Mouse (Mus musculus) midbrain, embryonic 12.5 days (tissue): ENCODE measurements around the gene Dtd1. TPM values are rescaled to one million over a fixed set of nuclear protein-coding genes. Genes with fewer than 3 reads are reported as not detected.

Source experiments
- ATAC-seq: fragments of 200-750 bp; cut with Nextera tagmentation; 2 replicates; pipeline ENCODE4 v1.8.0; 2017; ENCODE audit warnings: low read depth, moderate TSS enrichment, moderate library complexity; ENCODE audit not compliant: low FRiP score
- H3K27ac ChIP-seq: fragments of 300-500 bp; sonication (generic); replicated peaks from 2 replicates; pipeline ENCODE4 v1.5.1; 2016; ENCODE audit warnings: mild to moderate bottlenecking
- H3K27me3 ChIP-seq: fragments of 300-500 bp; sonication (generic); 2 replicates; pipeline ENCODE4 v1.6.1; 2016; ENCODE audit warnings: mild to moderate bottlenecking
- H3K36me3 ChIP-seq: fragments of 300-500 bp; sonication (generic); 2 replicates; pipeline ENCODE4 v1.6.1; 2016
- H3K4me1 ChIP-seq: fragments of 300-500 bp; sonication (generic); 2 replicates; pipeline ENCODE4 v1.6.1; 2016
- H3K4me2 ChIP-seq: fragments of 300-500 bp; sonication (generic); replicated peaks from 2 replicates; pipeline ENCODE4 v1.6.1; 2016; ENCODE audit warnings: mild to moderate bottlenecking, moderate library complexity
- H3K4me3 ChIP-seq: fragments of 300-500 bp; sonication (generic); 2 replicates; pipeline ENCODE4 v1.5.1; 2016; ENCODE audit warnings: mild to moderate bottlenecking
- H3K9ac ChIP-seq: fragments of 300-500 bp; sonication (generic); replicated peaks from 2 replicates; pipeline ENCODE4 v1.6.1; 2016; ENCODE audit warnings: mild to moderate bottlenecking, moderate library complexity
- H3K9me3 ChIP-seq: fragments of 300-500 bp; sonication (generic); 2 replicates; pipeline ENCODE4 v1.6.1; 2016; ENCODE audit warnings: mild to moderate bottlenecking
- WGBS: fragments of 180-500 bp; shearing (Covaris S2); methylation state at CpG from one replicate; pipeline ENCODE4 v1.1.7; 2016; 5-methylcytosine and 5-hydroxymethylcytosine counted together
- polyA plus RNA-seq: library from polyadenylated mRNA; unstranded; fragments of >200 nt; fragmentation: Nextera tagmentation; extraction: Ambion mirVana; gene quantifications from 2 replicates; pipeline ENCODE4 v1.2.1, GENCODE M21; 2016

Gene Dtd1
- polyA plus RNA-seq, 1 experiment from 2014 or later, result 39.9 TPM

DNA sequence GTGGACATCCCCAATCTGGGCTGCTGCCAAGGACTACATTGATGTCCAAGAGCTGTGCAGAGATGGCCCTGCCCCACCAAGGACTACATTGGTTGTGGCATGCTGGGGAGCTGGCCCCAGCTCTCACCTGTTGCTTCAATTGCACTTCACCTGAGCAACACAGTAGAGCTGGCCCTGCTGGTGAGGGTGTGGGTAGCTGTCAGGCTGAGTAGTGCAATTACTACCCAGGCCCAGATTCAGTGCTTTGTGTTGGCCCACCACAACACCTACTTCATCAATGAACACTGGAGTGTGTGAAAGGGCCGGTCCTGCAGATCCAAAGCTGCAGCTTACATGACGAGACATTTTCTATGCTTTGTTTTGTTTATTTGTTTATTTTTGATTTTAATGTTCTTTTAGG lies 93.1 kb downstream of the Dtd1 start:
- 88% methylated on average over 2 of the region's 2 CpGs for WGBS
- ATAC-seq, result no peak

DNA sequence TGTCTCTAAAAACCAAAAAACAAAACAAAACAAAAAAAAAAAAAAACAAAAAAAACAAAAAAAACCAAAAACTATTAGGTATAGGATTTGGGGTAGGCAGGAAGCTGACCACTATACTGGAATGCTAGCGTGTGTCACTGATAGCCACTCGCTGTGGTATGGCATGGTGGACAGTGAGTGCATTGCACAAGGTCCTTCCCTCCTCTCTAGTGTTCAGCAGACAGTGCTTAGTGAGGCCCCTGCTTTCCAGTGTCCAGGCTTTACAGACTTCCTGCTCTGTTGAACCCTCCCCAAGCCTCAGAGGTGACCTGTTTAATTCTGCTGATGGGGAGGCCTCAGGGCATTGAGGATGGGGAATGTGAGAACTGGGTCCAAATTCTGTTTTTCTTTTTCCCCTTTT lies 95.2 kb downstream of the Dtd1 start:
- H3K9me3 ChIP-seq, result no peaks in the 10 kb centered on the region
- 97% methylated on average over 2 of the region's 2 CpGs for WGBS
- H3K9ac ChIP-seq, result no peak overlapping the region
- H3K4me1 ChIP-seq, result no peaks in the 10 kb centered on the region
- ATAC-seq, result no peak
- H3K27ac ChIP-seq, result no peak overlapping the region
- H3K27me3 ChIP-seq, result no peaks in the 10 kb centered on the region
- H3K4me3 ChIP-seq, result no peak overlapping the region
- H3K4me2 ChIP-seq, result no peak overlapping the region
- H3K36me3 ChIP-seq, result no peaks in the 10 kb centered on the region

More for the DNA sequence above, 93.1 kb downstream of the Dtd1 start:
- Histone ChIP-seq H3K9me3 (no peaks in the 10 kb centered on the region), H3K4me3 (no peak overlapping the region), H3K9ac (no peak overlapping the region), H3K36me3 (no peaks in the 10 kb centered on the region), H3K4me1 (no peaks in the 10 kb centered on the region), H3K27me3 (no peaks in the 10 kb centered on the region), H3K4me2 (no peak overlapping the region), H3K27ac (no peak overlapping the region)

DNA sequence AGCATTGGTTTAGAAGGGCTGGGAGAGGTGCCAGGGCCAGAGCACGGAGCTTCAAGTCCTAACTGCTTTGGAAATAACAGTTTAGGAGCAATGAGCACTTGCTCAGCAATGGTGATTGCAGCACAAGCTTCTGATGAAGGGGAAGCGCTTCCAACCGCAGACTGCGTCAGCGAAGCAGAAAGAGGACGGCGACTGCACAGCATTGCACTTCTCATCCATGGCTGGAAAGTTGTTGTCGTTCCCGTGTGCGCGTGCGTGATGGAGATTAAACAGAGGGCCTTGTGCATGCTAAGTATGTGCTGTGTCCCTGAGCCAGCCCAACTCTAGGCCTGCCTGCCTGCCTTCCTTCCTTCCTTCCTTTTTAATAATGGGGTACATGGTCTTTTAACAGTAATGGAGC lies 98.3 kb downstream of the Dtd1 start:
- no peaks in the 10 kb centered on the region for H3K4me1 ChIP-seq
- WGBS, result 94% methylated on average over 12 of the region's 12 CpGs

DNA sequence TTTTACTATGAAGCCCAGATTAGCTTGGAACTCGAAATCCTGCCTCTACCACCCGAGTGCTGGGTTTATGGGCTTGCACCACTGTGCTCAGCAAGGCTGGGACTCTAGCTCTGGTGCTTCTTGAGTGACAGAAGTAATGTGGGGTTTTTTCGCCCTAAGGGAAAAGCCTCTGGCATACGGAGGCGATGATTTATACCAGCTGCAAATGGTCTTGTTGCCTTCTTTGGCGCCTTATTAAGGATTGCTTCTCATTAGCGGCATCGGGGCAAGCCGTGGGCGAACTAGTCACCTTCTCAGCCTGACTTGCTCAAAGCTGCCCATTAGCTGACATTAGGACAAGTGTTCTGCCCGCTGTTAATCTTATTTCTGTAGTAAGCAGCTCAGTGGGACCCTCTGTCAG lies 100.9 kb downstream of the Dtd1 start:
- H3K4me1 ChIP-seq, result no peaks in the 10 kb centered on the region
- H3K36me3 ChIP-seq, result no peaks in the 10 kb centered on the region
- no peaks in the 10 kb centered on the region for H3K9me3 ChIP-seq
- H3K27ac ChIP-seq, result no peak overlapping the region
- no peaks in the 10 kb centered on the region for H3K27me3 ChIP-seq
- no peak overlapping the region for H3K9ac ChIP-seq
- no peak overlapping the region for H3K4me3 ChIP-seq
- 85% methylated on average over 11 of the region's 11 CpGs for WGBS
- no peak for ATAC-seq
- no peak overlapping the region for H3K4me2 ChIP-seq

More for the DNA sequence above, 98.3 kb downstream of the Dtd1 start:
- ATAC-seq, result no peak
- no peak overlapping the region for H3K27ac ChIP-seq
- no peak overlapping the region for H3K9ac ChIP-seq
- no peaks in the 10 kb centered on the region for H3K9me3 ChIP-seq
- H3K4me2 ChIP-seq, result no peak overlapping the region
- no peak overlapping the region for H3K4me3 ChIP-seq
- H3K27me3 ChIP-seq, result no peaks in the 10 kb centered on the region
- H3K36me3 ChIP-seq, result no peaks in the 10 kb centered on the region

DNA sequence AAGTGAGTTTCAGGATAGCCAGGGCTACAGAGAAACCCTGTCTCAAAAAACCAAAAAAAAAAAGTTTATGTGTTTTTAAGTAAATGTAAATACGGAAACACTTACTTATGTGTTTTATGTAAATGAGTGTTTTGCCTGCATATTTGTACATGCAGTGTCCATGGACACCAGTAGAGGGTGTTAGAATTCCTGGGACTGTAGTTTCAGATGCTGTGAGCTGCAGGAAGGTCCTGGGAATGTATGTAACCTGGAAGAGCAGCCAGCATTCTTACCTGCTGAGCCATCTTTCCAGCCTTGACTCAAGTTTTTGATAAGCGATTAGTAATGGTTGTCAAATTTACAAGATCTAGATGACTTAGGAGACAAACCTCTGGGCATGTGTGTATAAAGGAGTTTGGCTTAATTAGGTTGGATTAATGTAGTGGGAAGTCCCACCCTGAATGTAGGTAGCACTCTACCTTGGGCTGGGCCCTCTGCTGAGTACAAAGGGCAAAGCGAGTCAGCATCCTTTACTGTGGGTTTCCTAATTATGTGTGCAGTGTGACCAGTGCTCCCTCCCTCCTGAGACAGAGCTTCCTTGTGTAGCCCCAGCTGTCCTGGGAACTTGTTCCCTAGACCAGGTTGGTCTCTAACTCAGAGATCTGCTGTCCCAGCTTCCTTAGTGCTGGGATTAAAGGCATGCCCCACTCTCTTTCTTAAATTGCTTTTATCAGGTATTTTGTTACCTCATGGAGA lies 101.9 kb downstream of the Dtd1 start:
- H3K4me2 ChIP-seq, result no peak overlapping the region
- H3K9me3 ChIP-seq, result no peaks in the 10 kb centered on the region
- no peak overlapping the region for H3K4me3 ChIP-seq
- no peak for ATAC-seq
- H3K4me1 ChIP-seq, result no peaks in the 10 kb centered on the region
- H3K9ac ChIP-seq, result no peak overlapping the region
- no peaks in the 10 kb centered on the region for H3K36me3 ChIP-seq
- H3K27ac ChIP-seq, result no peak overlapping the region
- H3K27me3 ChIP-seq, result no peaks in the 10 kb centered on the region
- WGBS, result 96% methylated on average over 3 of the region's 3 CpGs

DNA sequence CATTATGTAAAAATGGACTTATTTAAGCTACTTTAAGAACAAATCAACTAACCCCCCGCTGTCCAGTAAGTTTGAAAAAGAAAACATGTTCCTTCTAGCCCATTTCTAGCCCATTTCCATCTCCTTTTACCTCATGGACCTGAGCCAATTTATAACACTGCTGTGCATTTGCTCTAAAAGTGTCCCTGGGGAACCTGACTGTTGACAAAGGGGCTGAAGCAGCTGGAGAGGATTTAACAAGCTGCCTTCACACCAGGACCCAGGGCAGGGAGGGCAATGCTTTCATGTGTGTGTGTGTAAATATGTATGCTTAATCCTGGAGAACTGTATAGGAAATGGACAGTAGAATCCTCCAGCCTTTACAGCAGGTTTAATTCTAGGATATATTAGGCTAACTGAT lies 109.6 kb downstream of the Dtd1 start:
- ATAC-seq, result peak; percentile 72
- H3K27ac ChIP-seq, result peak overlapping the region; percentile 54
- WGBS, result 50% methylated on average over 1 of the region's 1 CpGs

DNA sequence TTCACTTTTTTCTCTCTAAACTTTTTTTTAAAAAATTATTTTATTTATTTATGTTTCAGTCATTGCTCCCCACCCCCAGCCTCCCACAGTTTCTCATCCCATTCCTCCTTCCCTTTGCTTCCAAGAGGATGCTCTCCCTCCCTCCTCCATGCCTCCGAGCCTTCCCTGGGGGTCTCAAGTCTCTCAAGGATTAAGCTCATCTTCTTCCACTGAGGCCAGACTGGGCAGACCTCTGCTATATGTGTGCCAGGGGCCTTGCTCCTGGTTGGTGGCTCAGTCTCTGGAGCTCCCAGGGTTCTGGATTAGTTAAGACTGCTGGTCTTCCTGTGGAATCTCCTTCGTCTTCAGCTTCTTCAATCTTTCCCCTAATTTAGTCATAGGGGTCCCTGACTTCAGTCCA lies 110.0 kb downstream of the Dtd1 start:
- Histone ChIP-seq H3K4me1 (peaks cover 13% of the 10 kb centered on the region; the same call in 1 of the 2 replicates), H3K36me3 (no peaks in the 10 kb centered on the region), H3K27ac (peak overlapping the region; percentile 66), H3K9me3 (peaks cover 3% of the 10 kb centered on the region; the same call in 1 of the 2 replicates), H3K4me3 (no peak overlapping the region), H3K27me3 (no peaks in the 10 kb centered on the region), H3K9ac (no peak overlapping the region), H3K4me2 (no peak overlapping the region)
- peak; percentile 35; the same call in 1 of the 2 replicates for ATAC-seq
- WGBS, result 56% methylated on average over 2 of the region's 2 CpGs

More for the DNA sequence above, 109.6 kb downstream of the Dtd1 start:
- Histone ChIP-seq H3K9me3 (peaks cover 3% of the 10 kb centered on the region; the same call in 1 of the 2 replicates), H3K4me1 (peaks cover 13% of the 10 kb centered on the region; the same call in 1 of the 2 replicates), H3K4me2 (no peak overlapping the region), H3K36me3 (no peaks in the 10 kb centered on the region), H3K4me3 (no peak overlapping the region), H3K27me3 (no peaks in the 10 kb centered on the region), H3K9ac (no peak overlapping the region)

DNA sequence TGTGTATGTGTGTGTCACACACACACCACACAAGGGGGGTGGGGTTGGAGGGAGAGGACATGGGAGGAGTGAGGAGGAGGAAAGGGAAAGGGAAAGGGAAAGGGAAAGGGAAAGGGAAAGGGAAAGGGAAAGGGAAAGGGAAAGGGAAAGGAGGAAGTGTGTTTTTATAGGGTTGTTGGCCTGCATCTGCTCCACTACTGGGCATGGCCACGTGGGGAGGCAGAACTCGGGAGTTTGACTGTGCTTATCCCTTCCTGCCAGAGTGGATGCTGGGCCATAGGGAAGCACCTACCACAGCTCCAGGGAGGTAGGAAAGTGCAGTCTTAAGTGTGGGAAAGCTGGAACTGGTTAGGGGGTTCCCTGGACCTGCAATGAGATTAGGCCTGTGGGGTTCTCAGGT lies 114.9 kb downstream of the Dtd1 start:
- 77% methylated on average over 2 of the region's 2 CpGs for WGBS
- Histone ChIP-seq H3K4me1 (peaks cover 7% of the 10 kb centered on the region), H3K36me3 (no peaks in the 10 kb centered on the region), H3K9ac (no peak overlapping the region), H3K27ac (no peak overlapping the region), H3K4me2 (no peak overlapping the region), H3K27me3 (no peaks in the 10 kb centered on the region), H3K4me3 (no peak overlapping the region), H3K9me3 (peaks cover 3% of the 10 kb centered on the region; the same call in 1 of the 2 replicates)
- ATAC-seq, result no peak

DNA sequence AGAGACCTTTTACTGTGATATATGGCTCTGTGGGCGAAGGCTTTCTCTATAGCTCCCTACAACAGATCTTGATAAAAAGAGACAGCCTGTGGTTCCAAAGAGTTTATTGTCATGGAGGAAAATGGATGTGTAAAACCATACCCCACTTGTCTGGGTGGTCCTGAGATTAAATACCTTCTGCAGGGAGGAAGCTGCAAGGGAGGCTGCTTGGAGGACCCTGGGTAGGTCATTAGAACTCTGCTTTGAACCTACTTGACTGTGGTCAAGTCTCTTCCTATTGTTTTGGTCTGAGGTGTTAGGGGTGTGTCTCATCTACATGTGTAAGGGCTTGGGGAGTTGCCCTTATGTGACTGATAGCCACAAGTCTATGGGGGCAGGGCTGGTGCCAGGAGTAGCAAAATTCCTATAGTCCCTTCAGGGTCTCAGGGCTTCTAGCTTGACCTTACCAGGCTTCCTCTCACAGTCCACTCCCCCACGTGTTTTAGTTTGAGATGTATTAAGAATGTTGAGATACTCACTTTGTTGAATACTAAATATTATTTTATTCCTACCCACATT lies 115.6 kb downstream of the Dtd1 start:
- no peak for ATAC-seq
- WGBS, result 77% methylated on average over 2 of the region's 2 CpGs
- H3K9me3 ChIP-seq, result peaks cover 3% of the 10 kb centered on the region; the same call in 1 of the 2 replicates

DNA sequence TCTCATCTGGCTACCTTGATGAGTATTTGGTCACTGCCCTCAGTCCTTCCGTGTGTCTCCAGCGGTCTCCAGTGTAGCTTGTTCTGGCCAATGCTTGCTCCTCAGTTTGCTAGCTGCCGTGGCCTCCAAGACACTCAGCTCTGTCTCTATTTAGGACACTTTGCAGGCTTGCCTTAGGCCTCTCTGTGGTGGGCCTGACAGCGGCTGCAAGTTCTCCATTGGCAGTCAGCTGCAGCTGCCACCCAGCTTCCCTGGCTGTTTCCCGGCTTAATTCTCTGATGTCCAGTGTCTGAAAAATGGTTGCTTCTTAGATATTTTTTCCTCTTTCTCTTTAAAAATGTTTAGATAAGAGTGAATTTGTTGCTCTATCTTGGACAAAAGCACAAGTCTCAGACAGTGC lies 116.6 kb downstream of the Dtd1 start:
- no peak for ATAC-seq
- H3K9ac ChIP-seq, result no peak overlapping the region
- no peak overlapping the region for H3K4me2 ChIP-seq
- no peaks in the 10 kb centered on the region for H3K9me3 ChIP-seq
- no peak overlapping the region for H3K4me3 ChIP-seq
- 91% methylated on average over 5 of the region's 5 CpGs for WGBS
- H3K4me1 ChIP-seq, result peaks cover 12% of the 10 kb centered on the region
- no peak overlapping the region for H3K27ac ChIP-seq
- no peaks in the 10 kb centered on the region for H3K36me3 ChIP-seq
- H3K27me3 ChIP-seq, result no peaks in the 10 kb centered on the region

More for the DNA sequence above, 115.6 kb downstream of the Dtd1 start:
- Histone ChIP-seq H3K9ac (no peak overlapping the region), H3K27ac (no peak overlapping the region), H3K4me3 (no peak overlapping the region), H3K4me2 (no peak overlapping the region), H3K36me3 (no peaks in the 10 kb centered on the region), H3K4me1 (peaks cover 4% of the 10 kb centered on the region), H3K27me3 (no peaks in the 10 kb centered on the region)

DNA sequence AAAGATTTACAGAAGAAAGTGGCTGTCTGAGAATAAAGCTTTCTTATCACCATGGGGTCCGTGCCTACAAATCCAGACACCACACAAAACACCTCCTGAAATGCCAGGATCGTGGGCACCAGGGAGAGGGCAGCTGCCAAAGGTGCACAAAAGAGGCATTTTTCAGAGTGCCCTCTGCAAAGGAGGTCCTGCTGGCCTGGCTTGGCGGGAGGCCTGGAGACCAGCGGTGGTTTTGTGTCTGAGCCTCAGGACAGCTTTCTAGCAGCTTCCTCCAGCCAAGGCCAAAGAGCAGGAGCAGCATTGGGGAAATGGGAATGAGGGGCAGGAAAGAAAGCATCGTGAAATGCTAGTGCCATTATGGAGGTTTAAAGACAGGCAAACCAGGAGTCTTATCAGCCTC lies 118.6 kb downstream of the Dtd1 start:
- H3K4me3 ChIP-seq, result no peak overlapping the region
- H3K27ac ChIP-seq, result no peak overlapping the region
- peaks cover 12% of the 10 kb centered on the region for H3K4me1 ChIP-seq
- H3K27me3 ChIP-seq, result no peaks in the 10 kb centered on the region
- no peaks in the 10 kb centered on the region for H3K9me3 ChIP-seq
- WGBS, result 61% methylated on average over 5 of the region's 5 CpGs
- H3K4me2 ChIP-seq, result no peak overlapping the region
- no peak for ATAC-seq
- no peaks in the 10 kb centered on the region for H3K36me3 ChIP-seq
- no peak overlapping the region for H3K9ac ChIP-seq

DNA sequence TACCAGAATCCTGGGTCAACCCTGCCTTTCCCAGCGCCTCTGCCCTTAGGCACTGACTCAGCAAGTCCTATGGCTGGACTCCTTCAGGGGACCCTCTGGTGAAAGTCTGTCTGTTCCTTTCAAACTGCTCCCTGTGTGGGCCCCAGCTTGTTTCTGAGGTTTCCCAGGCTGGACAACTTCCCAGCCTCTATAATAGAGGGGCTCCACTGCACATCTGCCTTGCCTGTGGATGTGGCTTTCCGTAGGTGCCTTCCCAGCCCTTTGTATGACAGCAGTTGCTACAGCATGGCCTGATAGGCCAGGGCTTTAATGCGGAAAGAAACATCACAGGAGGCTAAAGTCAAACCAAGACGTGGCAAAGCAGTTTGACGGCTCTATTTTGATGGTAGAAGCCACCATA lies 119.6 kb downstream of the Dtd1 start:
- H3K4me1 ChIP-seq, result peaks cover 12% of the 10 kb centered on the region
- H3K9ac ChIP-seq, result no peak overlapping the region
- ATAC-seq, result peak; percentile 18; the same call in 1 of the 2 replicates
- H3K4me2 ChIP-seq, result no peak overlapping the region
- H3K27me3 ChIP-seq, result no peaks in the 10 kb centered on the region
- H3K36me3 ChIP-seq, result no peaks in the 10 kb centered on the region
- H3K4me3 ChIP-seq, result no peak overlapping the region
- H3K9me3 ChIP-seq, result no peaks in the 10 kb centered on the region
- H3K27ac ChIP-seq, result no peak overlapping the region
- WGBS, result 74% methylated on average over 5 of the region's 5 CpGs
